Mouse (Mus musculus): ENCODE results near the gene Gm12355.
"Not testable (repeated sequence)": the region's sequence is repeated elsewhere in the genome, so short reads cannot be mapped to it uniquely, and the experiment has no call there.

The Gm12355 gene

DNA sequence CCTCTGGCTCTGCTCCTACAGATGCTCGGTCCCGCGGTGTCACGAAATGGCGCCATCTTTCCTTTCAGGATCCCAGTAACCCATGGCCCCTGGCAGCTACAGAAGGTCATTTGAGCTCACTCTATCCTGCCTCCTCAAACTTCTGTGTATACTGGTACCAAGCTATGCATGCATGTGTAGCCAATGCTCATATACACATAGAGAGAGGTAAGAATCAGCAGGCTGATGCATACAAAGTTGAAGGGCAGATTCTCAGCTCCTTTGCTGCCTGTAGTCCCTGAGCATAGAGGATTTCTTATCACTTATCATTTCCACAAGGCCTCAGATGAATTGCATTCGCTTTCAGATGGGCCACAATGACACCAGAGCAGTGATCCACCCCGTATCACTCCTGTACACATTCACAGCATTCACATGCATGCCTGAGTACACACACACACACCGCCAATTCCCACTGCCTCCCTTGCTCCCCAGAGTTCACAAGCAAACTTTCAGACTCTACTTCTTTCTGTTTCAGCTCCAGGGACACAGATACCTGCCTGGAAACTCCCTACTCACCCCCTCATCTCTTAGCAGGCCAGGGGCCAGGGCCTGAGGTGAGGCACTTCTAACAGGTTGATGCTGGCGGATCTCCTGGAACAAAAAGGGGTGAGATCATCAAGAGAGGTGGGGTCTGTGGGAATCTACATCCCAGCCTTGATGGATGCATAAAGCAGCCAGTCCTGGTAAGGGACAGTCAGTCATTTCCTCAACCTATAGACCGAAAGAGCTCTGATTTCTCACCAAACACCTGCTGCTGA, at the start of gene Gm12355, which contains the start of gene Gsdma3:
TSS of gene Gm12355 (minus strand) at position 51 of the 800 bp plus-strand sequence.
TSS of gene Gsdma3 (plus strand) at position 750 of the 800 bp plus-strand sequence.
- no peak for DNase-seq

DNA sequence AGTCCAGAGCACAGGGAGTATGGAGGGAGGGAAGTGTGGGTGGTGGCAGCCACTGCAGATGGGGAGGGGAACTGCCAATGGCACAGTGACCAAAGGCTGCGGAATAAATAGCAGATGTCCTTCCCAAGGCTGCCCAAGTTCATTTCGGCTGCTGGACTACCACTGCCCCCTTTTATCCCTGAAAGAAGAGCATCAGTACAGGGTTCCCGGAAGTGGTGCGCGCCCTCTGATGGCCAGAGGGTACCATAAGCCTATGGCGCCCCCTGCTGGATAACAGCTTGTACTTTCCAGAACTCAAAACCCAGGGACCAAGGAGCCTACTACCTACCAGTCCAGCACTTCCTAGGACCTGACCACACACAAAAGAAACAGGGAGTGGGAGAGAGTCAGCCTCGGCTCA, 47.7 kb upstream of the Gm12355 start:
- DNase-seq = peak; percentile 70

DNA sequence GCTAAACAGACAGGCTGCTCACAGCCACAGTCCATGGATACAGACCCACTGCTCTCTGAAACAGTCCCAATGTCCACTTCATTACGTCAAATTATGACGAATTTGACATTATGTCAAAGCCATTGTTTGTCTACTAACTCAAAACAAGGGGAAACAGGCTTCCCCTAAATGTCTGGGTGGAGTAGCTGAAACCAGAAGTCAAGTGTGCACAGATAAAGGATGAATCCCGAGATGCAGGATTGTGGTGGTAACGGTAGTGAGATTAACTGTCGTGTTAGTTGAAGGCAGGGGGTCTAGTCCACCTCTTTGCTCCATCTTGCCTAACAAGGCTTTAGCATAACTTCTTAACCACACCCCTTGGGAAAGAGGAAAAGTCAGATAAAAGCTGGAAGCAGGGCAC, 47.0 kb upstream of the Gm12355 start:
- DNase-seq = no peak

- DNase-seq = peak; percentile 52
Observed at GRCm38 (mm10) chr11:98671857-98672256, 46.4 kb upstream of the Gm12355 start.

- DNase-seq = no peak
Observed at GRCm38 (mm10) chr11:98671284-98671815, 45.9 kb upstream of the Gm12355 start.

DNA sequence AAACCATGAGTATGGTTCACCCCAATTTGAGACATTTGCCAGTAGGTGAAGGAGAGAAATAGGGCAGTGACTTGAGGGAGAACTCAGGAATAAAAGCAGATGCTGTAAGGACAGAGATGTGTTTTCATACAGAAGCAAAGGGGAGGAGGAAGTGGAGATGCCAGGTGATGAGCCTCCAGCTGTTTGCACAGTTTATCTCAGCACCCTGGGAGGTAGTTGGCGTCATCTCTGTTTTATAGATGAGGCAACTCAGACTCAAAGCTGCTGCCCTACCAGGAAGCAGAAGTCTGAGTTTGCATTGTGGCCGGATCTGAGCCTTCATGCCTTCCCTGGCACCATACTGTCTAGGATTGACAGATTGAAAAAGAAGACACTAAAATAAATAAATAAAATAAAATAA, 43.5 kb upstream of the Gm12355 start:
- DNase-seq = no peak

GRCm38 (mm10) chr11:98664091-98664490, 38.6 kb upstream of the Gm12355 start, which contains the start of gene Gsdma:
TSS of gene Gsdma (plus strand) at chr11:98664351.
- DNase-seq = no peak

DNA sequence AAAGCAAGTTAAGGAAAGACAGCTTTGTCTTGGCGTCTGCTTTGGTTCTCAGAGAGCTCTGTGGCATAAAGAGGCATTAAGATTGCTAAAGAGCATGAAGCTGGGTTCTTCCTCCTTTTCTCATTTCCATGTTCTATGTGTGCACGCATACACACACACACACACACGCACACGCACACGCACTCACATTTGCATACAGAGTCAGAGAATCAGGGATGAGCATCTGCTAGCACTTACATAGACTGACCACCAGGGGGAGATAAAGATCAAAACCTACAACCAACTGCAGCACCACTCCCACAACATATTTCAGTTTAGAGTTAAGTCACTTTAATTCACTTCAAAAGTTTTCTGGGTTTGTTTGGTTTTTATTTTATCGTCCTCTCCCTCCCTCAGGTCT, 35.1 kb upstream of the Gm12355 start:
- no peak for DNase-seq

DNA sequence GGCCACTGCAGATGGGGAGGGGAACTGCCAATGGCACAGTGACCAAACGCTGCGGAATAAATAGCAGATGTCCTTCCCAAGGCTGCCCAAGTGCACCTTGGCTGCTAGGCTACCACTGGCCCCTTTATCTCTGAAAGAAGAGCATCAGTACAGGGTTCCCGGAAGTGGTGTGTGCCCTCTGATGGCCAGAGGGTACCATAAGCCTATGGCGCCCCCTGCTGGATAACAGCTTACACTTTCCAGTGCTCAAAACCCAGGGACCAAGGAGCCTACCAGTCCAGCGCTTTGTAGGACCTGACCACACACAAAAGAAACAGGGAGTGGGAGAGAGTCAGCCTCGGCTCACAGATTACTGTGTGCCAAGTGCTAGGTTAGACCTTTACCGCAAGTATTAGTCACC, 29.6 kb upstream of the Gm12355 start:
- DNase-seq = peak; percentile 69

DNA sequence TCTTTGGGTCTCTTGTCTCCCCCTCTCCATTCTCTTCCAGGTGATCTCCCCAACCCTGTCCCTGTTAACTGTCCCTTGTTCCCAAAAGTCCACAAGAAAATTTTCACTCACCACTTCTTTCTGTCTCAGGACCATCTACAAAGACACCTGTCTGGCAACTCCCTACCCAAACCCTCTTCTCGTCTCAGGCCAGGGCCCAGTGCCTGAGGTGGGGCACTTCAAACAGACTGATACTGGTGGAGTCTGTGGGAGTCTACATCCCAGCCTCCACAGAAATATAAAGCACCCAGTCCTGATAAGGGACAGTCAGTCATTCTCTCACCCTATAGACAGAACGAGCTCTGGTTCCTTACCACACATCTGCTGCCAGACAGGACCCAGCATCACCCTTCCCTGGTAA, 21.0 kb upstream of the Gm12355 start, which contains the start of gene Gsdma2:
TSS of gene Gsdma2 (plus strand) at position 301 of the 400 bp plus-strand sequence.
- DNase-seq = no peak

DNA sequence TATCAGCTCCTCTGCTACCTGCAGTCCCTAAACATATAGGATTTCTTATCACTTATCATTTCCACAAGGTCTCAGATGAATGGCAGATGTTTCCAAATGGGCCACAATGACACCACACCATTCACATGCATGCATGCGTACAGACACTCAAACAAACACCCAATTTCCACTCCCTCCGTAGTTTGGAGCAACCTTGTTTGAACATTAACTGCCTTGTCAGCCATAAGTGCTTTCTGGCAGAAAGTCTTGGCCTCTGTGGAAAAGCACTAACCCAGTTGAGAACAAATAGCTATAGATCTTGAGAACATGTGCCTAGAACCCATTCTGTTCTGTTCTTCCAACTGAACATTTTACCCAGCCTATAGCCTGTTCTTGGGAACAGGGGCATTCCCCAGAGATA, 20.5 kb upstream of the Gm12355 start:
- DNase-seq = no peak

GRCm38 (mm10) chr11:98644757-98645156, 19.3 kb upstream of the Gm12355 start:
- DNase-seq = no peak

DNA sequence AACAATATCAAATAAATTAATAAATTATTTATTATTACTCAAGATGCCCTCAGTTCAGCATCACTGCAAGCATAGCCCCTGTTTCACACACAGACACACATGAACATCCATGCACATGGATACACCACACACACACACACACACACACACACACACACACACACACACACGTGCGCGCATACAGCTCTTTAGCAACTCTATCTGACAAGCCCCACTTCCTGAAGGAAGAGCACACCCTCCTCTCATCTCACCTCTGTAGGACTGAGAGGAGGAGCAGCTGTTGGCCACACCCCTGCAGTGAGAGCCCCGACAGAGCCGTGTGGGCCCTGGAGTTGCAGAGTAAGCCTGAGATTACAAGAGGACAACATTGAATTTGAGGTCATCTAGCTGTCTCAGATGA, 14.6 kb upstream of the Gm12355 start:
- no peak for DNase-seq

- no peak for DNase-seq
Observed at GRCm38 (mm10) chr11:98637501-98637900, 12.0 kb upstream of the Gm12355 start.

DNA sequence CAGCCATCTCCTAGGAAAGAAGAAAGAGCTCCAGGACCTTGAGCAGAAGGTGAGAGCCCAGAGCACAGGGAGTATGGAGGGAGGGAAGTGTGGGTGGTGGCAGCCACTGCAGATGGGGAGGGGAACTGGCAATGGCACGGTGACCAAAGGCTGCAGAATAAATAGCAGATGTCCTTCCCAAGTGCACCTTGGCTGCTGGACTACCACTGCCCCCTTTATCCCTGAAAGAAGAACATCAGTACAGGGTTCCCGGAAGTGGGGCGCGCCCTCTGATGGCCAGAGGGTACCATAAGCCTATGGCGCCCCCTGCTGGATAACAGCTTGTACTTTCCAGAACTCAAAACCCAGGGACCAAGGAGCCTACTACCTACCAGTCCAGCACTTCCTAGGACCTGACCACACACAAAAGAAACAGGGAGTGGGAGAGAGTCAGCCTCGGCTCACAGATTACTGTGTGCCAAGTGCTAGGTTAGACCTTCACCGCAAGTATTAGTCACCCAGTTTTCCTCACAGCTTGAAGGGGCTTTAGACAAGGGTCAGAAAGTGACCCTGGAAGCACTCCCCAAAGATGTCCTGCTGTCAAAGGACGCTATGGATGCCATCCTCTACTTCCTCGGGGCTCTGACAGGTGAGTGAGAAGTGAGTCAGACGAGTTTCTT, 10.0 kb upstream of the Gm12355 start:
- peak; percentile 42 for DNase-seq

GRCm38 (mm10) chr11:98630646-98631045, 5.2 kb upstream of the Gm12355 start:
- no peak for DNase-seq

- no peak for DNase-seq
Observed at GRCm38 (mm10) chr11:98628706-98629105, 3.2 kb upstream of the Gm12355 start.

- not testable (repeated sequence) for DNase-seq
Observed at GRCm38 (mm10) chr11:98624381-98624780, 1.1 kb downstream of the Gm12355 start.

GRCm38 (mm10) chr11:98623981-98624380, 1.5 kb downstream of the Gm12355 start:
- DNase-seq = not testable (repeated sequence)

GRCm38 (mm10) chr11:98620791-98621190, 4.7 kb downstream of the Gm12355 start:
- DNase-seq = no peak

GRCm38 (mm10) chr11:98606763-98607162, 18.7 kb downstream of the Gm12355 start:
- peak; percentile 33 for DNase-seq

DNA sequence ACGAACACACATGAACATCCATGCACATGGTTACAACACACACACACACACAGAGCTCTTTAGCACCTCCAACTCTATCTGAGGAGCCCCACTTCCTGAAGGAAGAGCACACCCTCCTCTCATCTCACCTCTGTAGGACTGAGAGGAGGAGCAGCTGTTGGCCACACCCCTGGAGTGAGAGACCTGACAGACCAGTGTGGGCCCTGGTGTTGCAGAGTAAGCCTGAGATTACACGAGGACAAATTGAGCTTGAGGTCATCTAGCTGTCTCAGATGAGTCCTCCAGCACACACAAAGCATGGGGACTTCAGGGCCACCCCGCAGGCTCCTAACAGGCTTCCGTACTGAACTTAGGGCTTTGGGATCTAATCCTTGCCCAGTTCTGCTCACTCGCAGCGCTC, 20.6 kb downstream of the Gm12355 start:
- DNase-seq = not testable (repeated sequence)

GRCm38 (mm10) chr11:98603953-98604352, 21.5 kb downstream of the Gm12355 start:
- no peak for DNase-seq
